Mouse (Mus musculus): ENCODE data around the gene Egf.

DNA sequence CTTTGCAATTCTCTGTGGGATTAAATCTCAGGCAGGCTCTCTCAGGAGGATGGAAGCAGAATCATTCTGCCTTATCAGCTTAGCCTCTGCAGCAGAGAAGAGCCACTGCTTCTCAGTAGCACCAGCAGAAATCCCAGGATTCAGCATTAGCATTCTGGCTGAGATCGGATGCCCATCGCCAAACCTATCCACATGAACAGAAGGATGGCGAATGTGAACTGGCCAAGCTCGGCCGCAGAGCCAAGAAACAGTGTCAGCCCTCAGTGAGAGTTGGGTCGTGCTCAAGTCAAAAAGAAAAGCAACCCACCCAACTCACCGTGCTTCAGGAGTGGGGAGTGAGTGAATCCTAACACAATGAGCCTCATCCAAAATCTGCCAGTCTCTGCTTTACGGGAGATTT is 103.4 kb downstream of the Egf start:
- no peak for TF ChIP-seq USF1 (IDR thresholded peaks at IDR 0.05; ENCODE audit: low read depth)
- no peak for TF ChIP-seq CTCF (IDR thresholded peaks at IDR 0.05; ENCODE audit: control insufficient read depth, insufficient read depth, insufficient read length)
- no peak for TF ChIP-seq MYOD1 (IDR thresholded peaks at IDR 0.05; ENCODE audit: control insufficient read depth, insufficient read length, low read depth)
- no peak for TF ChIP-seq CEBPB (IDR thresholded peaks at IDR 0.05; ENCODE audit: low read depth)
- TF ChIP-seq MAX (IDR thresholded peaks at IDR 0.05), result no peak
